28 mouse cellular contexts compared by ENCODE assay signal in genomic region chr19:24118775-24119174, GRCm38 (mm10).
DNase-seq lines count a peak whose midpoint lies in the region; ATAC-seq and TF ChIP-seq lines count a peak whose summit lies in the region.
"Had no signal": no experiment of that assay in that cellular context is flagged by ENCODE, and none has a peak within 500 bp of the region (broad histone marks: within the 10 kb centered on the region; RNA-seq: fewer than 3 reads in every experiment).

No protein-coding gene starts in this region.

- H3K36me3 ChIP-seq in heart, embryonic 11.5 days (ENCODE audit: control insufficient read depth, insufficient read depth, low read length), result peaks cover 22% of the 10 kb centered on the region
- H3K36me3 ChIP-seq in heart, embryonic 16.5 days (ENCODE audit: control insufficient read depth, insufficient read depth), result peaks cover 45% of the 10 kb centered on the region
- peaks cover 44% of the 10 kb centered on the region for H3K36me3 ChIP-seq in ES-E14 (ENCODE audit: control insufficient read depth, insufficient read depth, low read length, poor library complexity, severe bottlenecking)
- H3K36me3 ChIP-seq: midbrain, embryonic 15.5 days had no signal

- peak overlapping the region; percentile 52 for H3K27ac ChIP-seq in heart, embryonic 11.5 days (ENCODE audit: low read depth, low read length)
- peak overlapping the region; percentile 41 for H3K27ac ChIP-seq in heart, embryonic 16.5 days (ENCODE audit: low read length)
- H3K27ac ChIP-seq in ES-E14 (ENCODE audit: insufficient read depth, low read depth, low read length, poor library complexity, severe bottlenecking), result no peak overlapping the region
- H3K27ac ChIP-seq: forebrain, embryonic 13.5 days; hindbrain, embryonic 12.5 days; hindbrain, postnatal 0 days; intestine, embryonic 15.5 days; layer of hippocampus, adult 2 months; limb, embryonic 13.5 days; lung, embryonic 15.5 days; midbrain, embryonic 10.5 days; midbrain, embryonic 15.5 days; stomach, embryonic 15.5 days had no signal

- no peak overlapping the region for H3K4me2 ChIP-seq in heart, embryonic 11.5 days
- H3K4me2 ChIP-seq in heart, embryonic 16.5 days (ENCODE audit: low read depth, low read length), result no peak overlapping the region
- H3K4me2 ChIP-seq: forebrain, embryonic 13.5 days; hindbrain, embryonic 12.5 days; intestine, embryonic 15.5 days; limb, embryonic 13.5 days; liver, embryonic 11.5 days; lung, embryonic 15.5 days; midbrain, embryonic 15.5 days; stomach, embryonic 15.5 days had no signal

- intact Hi-C loops in heart, postnatal 36 days (cut with DNase I), result no loop called here

- H3K4me3 ChIP-seq in heart, embryonic 11.5 days (ENCODE audit: low read depth, low read length), result no peak overlapping the region
- H3K4me3 ChIP-seq in heart, embryonic 16.5 days (ENCODE audit: low read length), result no peak overlapping the region
- no peak overlapping the region for H3K4me3 ChIP-seq in ES-E14 (ENCODE audit: insufficient read depth in 1 of 2, low read depth in 1 of 2, low read length in 2 of 2, poor library complexity in 1 of 2, severe bottlenecking in 1 of 2)
- H3K4me3 ChIP-seq: forebrain, embryonic 13.5 days; hindbrain, embryonic 12.5 days; intestine, embryonic 15.5 days; layer of hippocampus, adult 2 months; limb, embryonic 13.5 days; lung, embryonic 15.5 days; midbrain, embryonic 10.5 days; midbrain, embryonic 15.5 days; stomach, embryonic 15.5 days had no signal

- 0 out of 2 replicates have a peak, but pooled peaks cover 4% of the 10 kb centered on the region for H3K4me1 ChIP-seq in heart, embryonic 11.5 days (ENCODE audit: control insufficient read depth, insufficient read depth, low read length)
- 0 out of 2 replicates have a peak, but pooled peaks cover 2% of the 10 kb centered on the region for H3K4me1 ChIP-seq in heart, embryonic 16.5 days (ENCODE audit: control insufficient read depth, insufficient read depth, low read length)
- no peaks in the 10 kb centered on the region for H3K4me1 ChIP-seq in ES-E14 (ENCODE audit: control insufficient read depth in 2 of 2, insufficient read depth in 2 of 2, low read length in 2 of 2, poor library complexity in 1 of 2)
- H3K4me1 ChIP-seq: forebrain, embryonic 13.5 days; hindbrain, embryonic 12.5 days; intestine, embryonic 15.5 days; limb, embryonic 13.5 days; lung, embryonic 15.5 days; midbrain, embryonic 10.5 days; midbrain, embryonic 15.5 days; stomach, embryonic 15.5 days had no signal

- H3K9ac ChIP-seq in heart, embryonic 11.5 days (ENCODE audit: low read depth, low read length), result no peak overlapping the region
- no peak overlapping the region for H3K9ac ChIP-seq in heart, embryonic 16.5 days (ENCODE audit: low read length)
- no peak overlapping the region for H3K9ac ChIP-seq in ES-E14 (ENCODE audit: insufficient read depth, low read depth, low read length, poor library complexity, severe bottlenecking)
- H3K9ac ChIP-seq: forebrain, embryonic 13.5 days; hindbrain, embryonic 12.5 days; intestine, embryonic 15.5 days; limb, embryonic 13.5 days; lung, embryonic 15.5 days; midbrain, embryonic 15.5 days; stomach, embryonic 15.5 days had no signal

- WGBS in heart, embryonic 11.5 days (ENCODE audit: insufficient replicate concordance), result 54% methylated on average over 9 of the region's 9 CpGs
- whole genome bisulfite sequencing in heart, embryonic 16.5 days, result 52% methylated on average over 9 of the region's 9 CpGs

- peak; percentile 20 for DNase-seq in adrenal gland, postnatal 25 days
- DNase-seq in adrenal gland, postnatal 4 days (ENCODE audit: low spot score in 2 of 2), result no peak
- no peak for DNase-seq in heart, postnatal 36 days
- DNase-seq in heart, adult 9 months (ENCODE audit: low spot score in 2 of 2), result no peak
- no peak for DNase-seq in ES-E14 (ENCODE audit: low read depth, low spot score)
- no peak for DNase-seq in layer of hippocampus, adult 8-10 months (ENCODE audit: low spot score in 2 of 2)
- DNase-seq: cerebellum, adult 2 months; cerebellum, postnatal 14 days; gastrocnemius, postnatal 14 days; kidney, adult 2 months; kidney, postnatal 36 days; retina, postnatal 1 day; right cerebral cortex, postnatal 14 days; thymus, adult 18-20 months; thymus, postnatal 25 days had no signal

- no peaks in the 10 kb centered on the region for H3K27me3 ChIP-seq in heart, embryonic 11.5 days (ENCODE audit: control insufficient read depth, insufficient read depth, low read length)
- no peaks in the 10 kb centered on the region for H3K27me3 ChIP-seq in heart, embryonic 16.5 days (ENCODE audit: control insufficient read depth, insufficient read depth, low read length)
- H3K27me3 ChIP-seq: forebrain, embryonic 13.5 days; hindbrain, embryonic 12.5 days; intestine, embryonic 15.5 days; limb, embryonic 13.5 days; lung, embryonic 15.5 days; midbrain, embryonic 15.5 days; stomach, embryonic 15.5 days had no signal

- ATAC-seq in heart, embryonic 11.5 days (replicated peaks; ENCODE audit: insufficient number of reproducible peaks, low FRiP score, low TSS enrichment), result no peak
- ATAC-seq in heart, embryonic 16.5 days (replicated peaks; ENCODE audit: extremely low read depth, insufficient read depth, low FRiP score), result no peak; the same call in 1 of the 2 replicates
- ATAC-seq: forebrain, embryonic 13.5 days; hindbrain, postnatal 0 days; intestine, embryonic 15.5 days; midbrain, embryonic 15.5 days had no signal

- no peaks in the 10 kb centered on the region for H3K9me3 ChIP-seq in heart, embryonic 11.5 days (replicated peaks; ENCODE audit: control insufficient read depth, low read length)
- H3K9me3 ChIP-seq in heart, embryonic 16.5 days (replicated peaks; ENCODE audit: control insufficient read depth, low read length), result no peaks in the 10 kb centered on the region
- H3K9me3 ChIP-seq in ES-E14 (ENCODE audit: control insufficient read depth, insufficient read depth, low read depth, low read length), result no peaks in the 10 kb centered on the region
- H3K9me3 ChIP-seq: forebrain, embryonic 13.5 days; hindbrain, embryonic 12.5 days; intestine, embryonic 15.5 days; limb, embryonic 13.5 days; lung, embryonic 15.5 days; midbrain, embryonic 10.5 days; midbrain, embryonic 15.5 days; stomach, embryonic 15.5 days had no signal

- in situ Hi-C loops in ES-E14 (cut with MboI; ENCODE audit: low sequenced_read_pairs in 2 of 2, unreplicated experiment in 2 of 2), result no loop called here

TF ChIP-seq in ES-E14, 5 proteins besides CTCF, POLR2A, EP300 and RAD21:
- TF ChIP-seq ZC3H11A (IDR thresholded peaks at IDR 0.05; ENCODE audit: borderline replicate concordance, low read depth, low read length) (no peak), ZNF384 (IDR thresholded peaks at IDR 0.05; ENCODE audit: low read depth, low read length) (peak; percentile 35; the same call in 1 of the 2 replicates)
